Mouse (Mus musculus) heart, postnatal 4 days (tissue): ENCODE data around the gene Mpped2. TPM values are rescaled to one million over a fixed set of nuclear protein-coding genes. Genes with fewer than 3 reads are reported as not detected.

Experiments
- DNase-seq: peaks from one replicate; pipeline ENCODE4 v3.0.0; 2021
- total RNA-seq, 2 experiments: library from RNA; stranded (reverse); gene quantifications; 2 replicates each; pipeline ENCODE4 v1.2.3; 2021

The Mpped2 gene
- 10 to 100 TPM; 24.9 to 27.7 TPM for total RNA-seq

- peak; percentile 76 for DNase-seq
These were observed at the start of gene Mpped2 for GRCm38 (mm10) chr2:106692783-106693701. Gene Mpped2 (plus strand): TSS chr2:106693269.

DNA sequence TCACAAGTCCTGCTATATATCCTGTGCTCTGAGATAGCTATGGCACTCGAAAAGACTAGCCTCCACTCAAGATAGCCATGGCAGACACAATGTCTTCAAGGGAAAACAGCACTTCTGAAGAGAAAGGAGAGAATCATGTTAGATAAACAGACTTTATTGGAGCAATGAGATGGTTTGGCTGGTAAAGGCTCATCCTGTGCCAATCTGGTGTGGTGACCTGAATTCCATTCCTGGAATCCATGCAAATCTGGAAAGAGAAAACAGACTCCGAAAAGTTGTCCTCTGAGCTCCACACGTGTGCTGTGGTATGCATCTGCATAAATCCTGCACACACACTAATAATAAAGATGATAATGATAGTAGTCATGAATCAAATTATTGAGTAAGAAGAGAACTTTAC is 48.3 kb upstream of the Mpped2 start:
- no peak for DNase-seq

- DNase-seq: peak; percentile 80
These were observed 43.1 kb upstream of the Mpped2 start for GRCm38 (mm10) chr2:106649686-106650570.

DNA sequence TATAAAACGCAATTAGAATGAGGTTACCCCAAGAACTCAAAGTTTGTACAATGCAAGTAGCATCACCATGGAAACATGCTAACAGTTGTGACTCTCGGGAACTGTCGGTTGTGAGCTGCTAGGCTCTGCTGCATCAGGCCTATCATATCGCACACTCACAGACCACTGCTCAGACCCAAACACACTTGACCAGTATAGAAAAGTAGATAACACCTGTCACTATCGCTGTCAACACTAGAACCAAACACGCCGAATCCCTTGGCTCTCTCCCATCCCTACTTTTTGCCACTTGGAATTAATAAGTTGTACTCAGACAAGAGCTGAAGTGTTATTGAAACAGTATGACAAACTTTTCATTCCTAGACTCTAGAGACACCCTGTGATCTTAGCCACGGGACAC is 40.9 kb upstream of the Mpped2 start:
- peak; percentile 44 for DNase-seq

DNA sequence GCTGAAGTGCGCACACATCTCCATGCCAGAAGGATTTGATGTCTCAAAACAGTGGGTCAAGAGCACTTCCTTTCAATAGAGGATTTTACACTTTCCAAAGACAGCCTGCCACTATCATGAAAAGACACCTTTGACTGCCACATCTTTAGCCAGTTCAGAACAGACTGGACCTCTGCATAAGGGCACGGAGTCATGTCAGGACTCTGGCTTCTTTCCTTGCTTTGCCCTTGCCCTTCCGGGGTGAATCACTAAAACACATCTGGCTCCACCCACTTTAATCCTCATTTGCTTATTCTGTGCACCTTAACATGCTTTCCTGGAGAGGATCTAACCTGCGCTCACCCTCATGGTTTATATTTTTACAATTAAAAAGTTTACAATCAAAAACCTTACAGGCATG is 40.3 kb upstream of the Mpped2 start:
- peak; percentile 5 for DNase-seq

- no peak for DNase-seq
These were observed 39.8 kb upstream of the Mpped2 start for GRCm38 (mm10) chr2:106653261-106653660.

DNA sequence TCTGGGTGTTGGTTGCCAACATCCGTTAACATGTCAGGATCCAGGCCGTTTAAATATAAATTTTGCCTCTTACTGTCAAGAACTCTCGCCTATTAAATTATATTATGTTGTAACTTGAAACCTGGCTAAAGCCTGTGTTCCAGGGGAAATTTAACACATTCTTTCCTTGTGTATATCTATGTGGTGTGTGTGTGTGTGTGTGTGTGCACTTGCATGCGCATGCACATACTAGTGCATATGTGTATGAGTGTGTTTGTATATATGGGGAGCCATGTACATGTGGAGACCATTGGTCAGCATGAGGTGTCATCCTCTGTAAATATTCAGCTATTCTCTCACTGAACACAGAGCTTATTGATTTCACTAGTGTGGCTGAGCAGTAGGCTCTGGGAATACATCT is 37.8 kb upstream of the Mpped2 start:
- DNase-seq: no peak

DNA sequence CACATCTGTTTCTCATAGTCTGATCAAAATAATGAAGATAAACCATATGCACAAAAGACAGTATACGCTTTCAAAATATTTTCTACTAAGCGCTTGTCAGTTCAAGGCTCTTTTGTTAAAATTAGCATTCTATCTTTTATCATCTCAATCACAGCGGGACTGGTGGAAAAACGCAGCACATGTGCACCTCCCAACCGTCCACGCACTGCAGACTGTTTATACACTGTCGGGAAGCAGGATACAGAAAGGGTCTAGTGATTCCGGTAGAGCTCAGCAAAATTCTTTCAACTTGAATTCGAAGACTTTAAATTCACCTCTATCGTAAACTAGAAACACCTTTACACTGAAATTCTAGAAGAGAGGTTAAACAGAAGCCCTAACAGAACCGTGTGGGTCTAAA is 27.8 kb upstream of the Mpped2 start:
- DNase-seq: no peak

DNA sequence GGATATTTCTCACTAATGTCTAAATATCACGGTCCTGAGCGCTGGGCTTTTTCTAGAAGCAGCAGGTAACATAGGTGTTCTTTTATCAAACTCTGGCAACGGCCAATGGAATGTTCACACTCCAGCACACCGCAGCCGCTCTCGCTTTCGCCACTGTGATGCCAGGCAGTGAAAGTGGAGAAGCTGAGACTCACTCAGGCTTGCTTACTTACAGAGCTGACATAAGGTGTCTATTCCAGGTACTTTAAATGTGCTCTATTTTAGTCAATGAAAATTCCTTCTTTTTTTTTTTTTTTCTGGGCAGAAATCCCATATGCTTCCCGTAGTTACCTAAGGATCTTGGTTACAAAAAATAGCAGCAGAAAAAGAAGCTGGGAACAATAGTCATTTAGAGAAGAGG is 18.8 kb upstream of the Mpped2 start:
- no peak for DNase-seq

GRCm38 (mm10) chr2:106677449-106677848 is 15.6 kb upstream of the Mpped2 start:
- no peak for DNase-seq

- DNase-seq: no peak
These were observed 13.2 kb upstream of the Mpped2 start for GRCm38 (mm10) chr2:106679720-106680455.

DNA sequence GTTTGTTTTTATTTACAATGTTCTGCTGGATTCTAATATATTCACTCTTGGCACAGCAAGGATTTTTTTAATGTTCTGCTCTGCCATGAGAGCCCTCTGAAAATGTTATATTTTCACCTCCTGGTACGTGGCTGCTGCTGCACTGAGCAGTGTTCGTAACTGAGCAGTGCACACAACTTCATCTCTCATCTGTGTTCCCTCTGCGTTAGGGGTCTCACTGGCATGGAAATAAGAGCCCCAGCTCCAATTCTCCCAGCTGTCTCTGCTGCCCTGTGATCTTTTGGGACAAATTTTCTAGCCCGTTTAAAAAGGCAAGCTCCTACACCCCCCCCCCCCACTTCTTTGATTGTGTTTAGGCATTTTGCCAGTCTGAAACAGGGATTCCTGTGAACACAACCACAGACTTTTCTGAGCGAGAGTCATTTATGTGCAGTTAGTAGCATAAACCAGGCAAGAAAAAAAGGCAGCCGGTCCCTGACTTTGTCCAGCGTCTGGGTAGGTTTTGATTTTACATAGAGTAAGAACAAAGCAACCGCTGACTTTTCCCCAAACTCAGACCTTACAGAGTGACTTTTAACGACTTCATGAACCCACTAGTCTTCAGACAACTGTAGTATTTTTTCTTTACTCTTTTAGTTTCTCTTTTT is 9.8 kb upstream of the Mpped2 start:
- no peak for DNase-seq

- DNase-seq: no peak
These were observed 9.2 kb upstream of the Mpped2 start for GRCm38 (mm10) chr2:106683832-106684231.

- DNase-seq: no peak
These were observed 1.2 kb upstream of the Mpped2 start for GRCm38 (mm10) chr2:106691753-106692363.

- peak; percentile 10 for DNase-seq
These were observed 675 bp upstream of the Mpped2 start for GRCm38 (mm10) chr2:106692405-106692782.

- DNase-seq: peak; percentile 66
These were observed 865 bp downstream of the Mpped2 start for GRCm38 (mm10) chr2:106693702-106694566.

GRCm38 (mm10) chr2:106694567-106694885 is 1.5 kb downstream of the Mpped2 start:
- no peak for DNase-seq

DNA sequence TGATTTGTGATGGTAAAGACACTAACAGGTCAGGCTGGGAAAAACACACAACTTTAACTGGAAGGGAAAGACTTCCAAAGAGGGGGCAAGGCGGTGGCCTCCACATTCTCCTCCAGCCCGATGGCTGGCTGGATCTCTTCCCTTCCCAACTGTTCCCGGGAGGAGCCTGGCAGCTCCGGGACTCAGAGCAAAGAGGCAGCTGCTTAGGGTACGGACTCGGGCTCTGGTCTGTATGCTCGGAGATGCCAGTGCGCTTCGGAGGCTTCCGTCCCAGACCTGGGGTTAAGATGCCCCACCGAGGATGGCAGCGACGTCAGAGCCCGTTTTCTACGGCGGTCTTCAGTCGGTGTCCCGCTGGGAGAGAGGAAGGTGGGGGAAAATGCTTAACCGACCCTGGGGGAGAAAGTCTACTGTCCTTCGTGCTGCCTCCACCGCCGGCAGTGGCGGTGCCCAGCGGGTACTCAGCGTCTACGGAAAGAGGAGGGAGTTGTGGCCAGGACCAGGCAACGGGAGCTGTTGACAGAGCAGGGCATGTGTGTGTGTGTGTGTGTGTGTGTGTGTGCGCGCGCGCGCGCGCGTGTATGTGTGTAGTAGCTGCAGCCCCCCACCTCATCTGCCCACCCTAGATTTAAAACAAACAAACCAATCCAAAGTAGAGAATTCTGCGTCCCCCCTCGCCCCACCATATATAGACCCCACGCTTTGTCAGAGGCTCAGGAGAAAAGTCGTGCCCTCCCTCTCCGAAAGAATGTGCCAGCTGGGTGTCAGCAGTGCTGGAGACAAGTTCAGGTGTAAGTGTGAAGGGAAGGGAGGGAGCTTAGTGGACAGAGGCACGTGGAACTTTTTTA is 2.0 kb downstream of the Mpped2 start:
- DNase-seq: peak; percentile 50

DNA sequence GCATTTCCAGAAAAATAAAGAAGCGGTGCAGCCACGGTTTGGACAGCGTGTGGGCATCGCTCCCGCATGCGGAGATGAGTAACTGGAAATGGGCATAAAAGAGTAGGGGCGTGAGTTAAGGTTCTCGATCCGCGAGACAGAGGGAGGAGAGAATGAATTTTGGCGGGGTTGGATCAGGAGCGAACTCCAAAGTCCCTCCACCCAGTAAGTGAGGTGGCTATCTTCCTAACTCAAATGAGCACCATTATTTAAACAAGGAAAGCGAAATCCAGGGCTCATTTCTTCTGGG is 2.6 kb downstream of the Mpped2 start:
- no peak for DNase-seq

DNA sequence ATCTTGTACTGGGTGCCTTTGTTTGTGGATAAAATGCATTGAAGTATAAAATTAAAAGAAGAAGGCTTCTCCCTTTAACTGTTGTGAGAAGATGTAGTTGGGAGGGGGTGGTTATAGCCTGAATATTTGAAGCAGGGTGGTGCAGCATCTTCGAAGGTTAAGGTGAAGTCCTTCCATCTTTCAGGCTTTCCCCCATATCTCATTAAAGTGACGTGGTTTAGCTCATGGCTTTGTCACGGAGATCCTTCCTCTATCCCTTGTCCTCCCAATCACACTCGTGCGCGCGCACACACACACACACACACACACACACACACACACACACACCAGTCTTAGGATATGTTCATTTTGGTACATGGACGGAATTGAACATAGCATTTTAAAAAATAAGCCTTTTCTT is 3.3 kb downstream of the Mpped2 start:
- DNase-seq: no peak
